Mouse (Mus musculus) lung, postnatal 0 days (tissue): ENCODE results near the gene 4932438H23Rik.

Source experiments
- CTCF ChIP-seq: IDR thresholded peaks from 2 replicates; pipeline ENCODE4 v1.5.1; 2016; ENCODE audit warnings: antibody characterized with exemption, mild to moderate bottlenecking
- EP300 ChIP-seq: IDR thresholded peaks from 2 replicates; pipeline ENCODE4 v1.6.1; 2016; ENCODE audit warnings: antibody characterized with exemption, mild to moderate bottlenecking, control low read depth

- no peak for TF ChIP-seq EP300
- no peak for TF ChIP-seq CTCF
Observed at GRCm38 (mm10) chr16:91104821-91105480, 10.0 kb upstream of the 4932438H23Rik start.
